Mouse (Mus musculus): ENCODE measurements at regions not wholly inside any gene's neighbourhood (a gene's known extent, or its start where the extent isn't known, plus 50 kb on each side); places are given as distances from the start of the nearest gene placed in this dataset.

GRCm38 (mm10) chr9:43461131-43461530 lies 150.5 kb downstream of the Trim29 start:
- no peak for ATAC-seq (replicated peaks in 1 of 2; ENCODE audit: insufficient read depth in 1 of 2, low FRiP score in 2 of 2, low TSS enrichment in 1 of 2, low read depth in 1 of 2, poor library complexity in 2 of 2, severe bottlenecking in 2 of 2)

GRCm38 (mm10) chr9:43463445-43464090 lies 152.9 kb downstream of the Trim29 start:
- no peak for ATAC-seq (replicated peaks in 1 of 2; ENCODE audit: insufficient read depth in 1 of 2, low FRiP score in 2 of 2, low TSS enrichment in 1 of 2, low read depth in 1 of 2, poor library complexity in 2 of 2, severe bottlenecking in 2 of 2)

- ATAC-seq (replicated peaks in 1 of 2; ENCODE audit: insufficient read depth in 1 of 2, low FRiP score in 2 of 2, low TSS enrichment in 1 of 2, low read depth in 1 of 2, poor library complexity in 2 of 2, severe bottlenecking in 2 of 2) = no peak
Observed at GRCm38 (mm10) chr9:43465129-43465528, 154.5 kb downstream of the Trim29 start.

GRCm38 (mm10) chr9:43465731-43466330 lies 155.2 kb downstream of the Trim29 start:
- no peak for ATAC-seq (replicated peaks in 1 of 2; ENCODE audit: insufficient read depth in 1 of 2, low FRiP score in 2 of 2, low TSS enrichment in 1 of 2, low read depth in 1 of 2, poor library complexity in 2 of 2, severe bottlenecking in 2 of 2)

- no peak for ATAC-seq (replicated peaks in 1 of 2; ENCODE audit: insufficient read depth in 1 of 2, low FRiP score in 2 of 2, low TSS enrichment in 1 of 2, low read depth in 1 of 2, poor library complexity in 2 of 2, severe bottlenecking in 2 of 2)
Observed at GRCm38 (mm10) chr9:43466883-43467282, 156.2 kb downstream of the Trim29 start.

GRCm38 (mm10) chr9:43469215-43469614 lies 158.6 kb downstream of the Trim29 start:
- no peak for ATAC-seq (replicated peaks in 1 of 2; ENCODE audit: insufficient read depth in 1 of 2, low FRiP score in 2 of 2, low TSS enrichment in 1 of 2, low read depth in 1 of 2, poor library complexity in 2 of 2, severe bottlenecking in 2 of 2)

GRCm38 (mm10) chr9:43472231-43472630 lies 161.6 kb downstream of the Trim29 start:
- ATAC-seq (replicated peaks in 1 of 2; ENCODE audit: insufficient read depth in 1 of 2, low FRiP score in 2 of 2, low TSS enrichment in 1 of 2, low read depth in 1 of 2, poor library complexity in 2 of 2, severe bottlenecking in 2 of 2) = no peak

- no peak for ATAC-seq (replicated peaks in 1 of 2; ENCODE audit: insufficient read depth in 1 of 2, low FRiP score in 2 of 2, low TSS enrichment in 1 of 2, low read depth in 1 of 2, poor library complexity in 2 of 2, severe bottlenecking in 2 of 2)
Observed at GRCm38 (mm10) chr9:43473164-43473563, 162.5 kb downstream of the Trim29 start.

- no peak for ATAC-seq (replicated peaks in 1 of 2; ENCODE audit: insufficient read depth in 1 of 2, low FRiP score in 2 of 2, low TSS enrichment in 1 of 2, low read depth in 1 of 2, poor library complexity in 2 of 2, severe bottlenecking in 2 of 2)
Observed at GRCm38 (mm10) chr9:43473601-43474302, 163.1 kb downstream of the Trim29 start.

- ATAC-seq (replicated peaks in 1 of 2; ENCODE audit: insufficient read depth in 1 of 2, low FRiP score in 2 of 2, low TSS enrichment in 1 of 2, low read depth in 1 of 2, poor library complexity in 2 of 2, severe bottlenecking in 2 of 2) = no peak
Observed at GRCm38 (mm10) chr9:43474303-43474643, 163.6 kb downstream of the Trim29 start.

GRCm38 (mm10) chr9:43480826-43481591 lies 170.4 kb downstream of the Trim29 start:
- no peak for ATAC-seq (replicated peaks in 1 of 2; ENCODE audit: insufficient read depth in 1 of 2, low FRiP score in 2 of 2, low TSS enrichment in 1 of 2, low read depth in 1 of 2, poor library complexity in 2 of 2, severe bottlenecking in 2 of 2)

- ATAC-seq (replicated peaks in 1 of 2; ENCODE audit: insufficient read depth in 1 of 2, low FRiP score in 2 of 2, low TSS enrichment in 1 of 2, low read depth in 1 of 2, poor library complexity in 2 of 2, severe bottlenecking in 2 of 2) = no peak
Observed at GRCm38 (mm10) chr9:43482101-43483090, 171.7 kb downstream of the Trim29 start.

GRCm38 (mm10) chr9:43483195-43483594 lies 172.5 kb downstream of the Trim29 start:
- ATAC-seq (replicated peaks in 1 of 2; ENCODE audit: insufficient read depth in 1 of 2, low FRiP score in 2 of 2, low TSS enrichment in 1 of 2, low read depth in 1 of 2, poor library complexity in 2 of 2, severe bottlenecking in 2 of 2) = no peak

GRCm38 (mm10) chr9:43483906-43484305 lies 173.3 kb downstream of the Trim29 start:
- no peak for ATAC-seq (replicated peaks in 1 of 2; ENCODE audit: insufficient read depth in 1 of 2, low FRiP score in 2 of 2, low TSS enrichment in 1 of 2, low read depth in 1 of 2, poor library complexity in 2 of 2, severe bottlenecking in 2 of 2)

- ATAC-seq (replicated peaks in 1 of 2; ENCODE audit: insufficient read depth in 1 of 2, low FRiP score in 2 of 2, low TSS enrichment in 1 of 2, low read depth in 1 of 2, poor library complexity in 2 of 2, severe bottlenecking in 2 of 2) = no peak
Observed at GRCm38 (mm10) chr9:43486704-43487103, 176.1 kb downstream of the Trim29 start.

- no peak for ATAC-seq (replicated peaks in 1 of 2; ENCODE audit: insufficient read depth in 1 of 2, low FRiP score in 2 of 2, low TSS enrichment in 1 of 2, low read depth in 1 of 2, poor library complexity in 2 of 2, severe bottlenecking in 2 of 2)
Observed at GRCm38 (mm10) chr9:43489205-43489604, 178.6 kb downstream of the Trim29 start.
